Mouse (Mus musculus) lung, adult 2 months (tissue): ENCODE measurements around the gene Tcl1b3. TPM values are rescaled to one million over a fixed set of nuclear protein-coding genes. Genes with fewer than 3 reads are reported as not detected.

ENCODE experiments used
- DNase-seq: peaks from one replicate; pipeline ENCODE4 v3.0.0; 2022
- H3K4me1 ChIP-seq: fragments of 200-500 bp; 2 replicates; pipeline ENCODE4 v1.6.1; 2011; ENCODE audit warnings: low read length; ENCODE audit not compliant: control insufficient read depth, insufficient read depth
- H3K4me3 ChIP-seq: fragments of 200-500 bp; replicated peaks from 2 replicates; pipeline ENCODE3; 2011; ENCODE audit warnings: low read depth, mild to moderate bottlenecking, control low read depth, low read length; ENCODE audit errors: extremely low read depth
- CTCF ChIP-seq: fragments of 200-500 bp; IDR thresholded peaks from 2 replicates; pipeline ENCODE4 v1.5.1; 2011; ENCODE audit warnings: mild to moderate bottlenecking, low read length, control low read depth; ENCODE audit not compliant: insufficient read depth
- POLR2A ChIP-seq: fragments of 200-500 bp; IDR thresholded peaks from 2 replicates; pipeline ENCODE4 v1.6.1; 2011; ENCODE audit warnings: low read depth, mild to moderate bottlenecking, control low read depth, low read length, borderline replicate concordance; ENCODE audit errors: extremely low read depth
- WGBS: fragments of 180-500 bp; shearing (Covaris S2); methylation state at CpG from one replicate; pipeline ENCODE4 v1.1.7; 2018; 5-methylcytosine and 5-hydroxymethylcytosine counted together
- polyA plus RNA-seq: library from polyadenylated mRNA; depleted of rRNA; stranded (reverse); fragments of >200 nt; gene quantifications from 2 replicates; pipeline ENCODE4 v1.2.3, GENCODE M21; 2012; rRNA removed

The Tcl1b3 gene
- polyA plus RNA-seq, 1 experiment = not detected

GRCm38 (mm10) chr12:105235091-105235490, 44.2 kb downstream of the Tcl1b3 start:
- TF ChIP-seq CTCF (no peak), POLR2A (no peak)
- no peak for DNase-seq
- 51% methylated on average over 3 of the region's 3 CpGs for WGBS
- H3K4me1 ChIP-seq = no peaks in the 10 kb centered on the region
- H3K4me3 ChIP-seq = no peak overlapping the region

- no peaks in the 10 kb centered on the region for H3K4me1 ChIP-seq
- H3K4me3 ChIP-seq = no peak overlapping the region
- TF ChIP-seq CTCF = no peak
- TF ChIP-seq POLR2A = no peak
- DNase-seq = no peak
- 77% methylated on average over 9 of the region's 9 CpGs for WGBS
These were observed 48.2 kb downstream of the Tcl1b3 start for GRCm38 (mm10) chr12:105239060-105239459.

Other genes with a start within 250 kb of the Tcl1b3 start
- 3.5 and 3.7 TPM in 2 replicates for gene Syne3, start 181.2 kb upstream of the Tcl1b3 start, polyA plus RNA-seq
- 43.1 and 54.7 TPM in 2 replicates for gene Glrx5, start 158.4 kb upstream of the Tcl1b3 start, polyA plus RNA-seq
- gene Tcl1b2, start 45.0 kb upstream of the Tcl1b3 start, polyA plus RNA-seq = not detected in 2 replicates
- not detected in 2 replicates for gene Tcl1b1, start 31.4 kb upstream of the Tcl1b3 start, polyA plus RNA-seq
- not detected in 2 replicates for gene Tcl1b5, start 14.7 kb upstream of the Tcl1b3 start, polyA plus RNA-seq
- not detected in 2 replicates for gene Tcl1b4, start 10.9 kb downstream of the Tcl1b3 start, polyA plus RNA-seq
- gene Tcl1, start 31.8 kb downstream of the Tcl1b3 start, polyA plus RNA-seq = not detected in 2 replicates
- gene Tunar, start 142.8 kb downstream of the Tcl1b3 start, polyA plus RNA-seq = not detected in 2 replicates